Mouse (Mus musculus) ES-E14 (cell line): ENCODE data around the gene Dnah3. TPM values are rescaled to one million over a fixed set of nuclear protein-coding genes. Genes with fewer than 3 reads are reported as not detected.

Experiments
- DNase-seq: peaks from one replicate; pipeline ENCODE4 v3.0.0-alpha.2; 2013; ENCODE audit warnings: low read depth, low spot score
- H3K27ac ChIP-seq: 2 replicates; pipeline ENCODE4 v1.5.1; 2012; ENCODE audit warnings: low read depth, mild to moderate bottlenecking, low read length, moderate library complexity, mixed read lengths; ENCODE audit not compliant: poor library complexity, insufficient read depth, severe bottlenecking
- H3K36me3 ChIP-seq: 2 replicates; pipeline ENCODE4 v1.6.1; 2012; ENCODE audit warnings: mild to moderate bottlenecking, low read length, moderate library complexity, mixed read lengths; ENCODE audit not compliant: control insufficient read depth, poor library complexity, insufficient read depth, severe bottlenecking
- H3K4me1 ChIP-seq, 2 experiments: fragments of 150-350 bp in 1 of 2; sonication (generic) in 1 of 2; 2 replicates each; pipeline ENCODE4 v1.6.1; 2012; ENCODE audit warnings: low read length in 2 of 2, mild to moderate bottlenecking in 1 of 2, mixed read lengths in 1 of 2; ENCODE audit not compliant: control insufficient read depth in 2 of 2, insufficient read depth in 2 of 2, poor library complexity in 1 of 2
- H3K4me3 ChIP-seq, 2 experiments: fragments of 150-350 bp in 1 of 2; sonication (generic) in 1 of 2; 2 replicates each; pipeline ENCODE4 v1.5.1; 2012; ENCODE audit warnings: low read length in 2 of 2, low read depth in 1 of 2, mild to moderate bottlenecking in 1 of 2, mixed read lengths in 1 of 2; ENCODE audit not compliant: insufficient read depth in 1 of 2, poor library complexity in 1 of 2, severe bottlenecking in 1 of 2
- H3K9ac ChIP-seq: 2 replicates; pipeline ENCODE4 v1.6.1; 2012; ENCODE audit warnings: low read depth, mild to moderate bottlenecking, low read length, mixed read lengths; ENCODE audit not compliant: poor library complexity, insufficient read depth, severe bottlenecking
- H3K9me3 ChIP-seq: fragments of 150-350 bp; sonication (generic); 2 replicates; pipeline ENCODE4 v1.6.1; 2012; ENCODE audit warnings: low read depth, mild to moderate bottlenecking, low read length; ENCODE audit not compliant: control insufficient read depth, insufficient read depth
- CHD2 ChIP-seq: IDR thresholded peaks from 2 replicates; pipeline ENCODE4 v1.6.1; 2014; ENCODE audit warnings: mild to moderate bottlenecking, low read depth, low read length, inconsistent platforms
- HCFC1 ChIP-seq: IDR thresholded peaks from 2 replicates; pipeline ENCODE4 v1.6.1; 2012; ENCODE audit warnings: low read length, inconsistent platforms, borderline replicate concordance; ENCODE audit not compliant: insufficient read depth
- MAFK ChIP-seq: IDR thresholded peaks from 2 replicates; pipeline ENCODE4 v1.6.1; 2014; ENCODE audit warnings: mild to moderate bottlenecking, low read depth, low read length, inconsistent platforms; ENCODE audit not compliant: insufficient read depth
- ZC3H11A ChIP-seq: IDR thresholded peaks from 2 replicates; pipeline ENCODE4 v1.6.1; 2012; ENCODE audit warnings: low read depth, mild to moderate bottlenecking, inconsistent platforms, low read length, borderline replicate concordance
- ZNF384 ChIP-seq: IDR thresholded peaks from 2 replicates; pipeline ENCODE4 v1.6.1; 2012; ENCODE audit warnings: low read depth, low read length, inconsistent platforms
- in situ Hi-C, 2 experiments: fragments of 600-800 bp; cut with MboI; formaldehyde crosslinking; loops; one replicate each; pipeline ENCODE4 v1.15.1; 2025; ENCODE audit warnings: low sequenced_read_pairs in 2 of 2, inconsistent platforms in 1 of 2; ENCODE audit not compliant: unreplicated experiment in 2 of 2
- total RNA-seq: library from RNA; depleted of rRNA; stranded (reverse); fragments of 300-350 nt; gene quantifications from 2 replicates; pipeline ENCODE4 v1.2.3, GENCODE M21; 2012

Gene Dnah3
- total RNA-seq, 1 experiment = not detected

DNA sequence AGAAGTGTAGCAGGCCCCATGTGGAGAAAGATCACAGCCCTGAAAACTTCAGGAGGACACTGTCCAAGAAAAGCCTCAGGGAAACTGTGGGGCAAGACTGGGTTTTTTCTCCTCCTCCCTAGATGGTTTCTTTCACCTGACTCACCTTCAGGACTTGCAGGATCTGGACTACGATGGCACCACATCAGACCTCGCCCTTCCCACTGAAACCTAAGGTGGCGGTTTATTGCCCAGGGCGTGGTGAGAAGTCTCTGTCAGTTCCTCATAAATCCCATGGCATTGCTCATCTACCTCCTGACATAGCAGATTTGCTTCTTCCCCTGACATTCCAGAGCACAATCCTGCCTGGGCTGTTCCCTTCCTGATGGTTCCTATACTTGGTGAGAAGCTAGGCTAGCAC, 135.6 kb downstream of the Dnah3 start:
- no peak overlapping the region for H3K27ac ChIP-seq
- no peak for TF ChIP-seq HCFC1
- no peak for TF ChIP-seq ZC3H11A
- no peak for TF ChIP-seq MAFK
- no peak for TF ChIP-seq CHD2
- no peak for TF ChIP-seq ZNF384
- in situ Hi-C loops = no loop called here
- H3K4me3 ChIP-seq = no peak overlapping the region
- no peak for DNase-seq
- no peaks in the 10 kb centered on the region for H3K9me3 ChIP-seq
- no peak overlapping the region for H3K9ac ChIP-seq
- H3K4me1 ChIP-seq = no peaks in the 10 kb centered on the region
- no peaks in the 10 kb centered on the region for H3K36me3 ChIP-seq

DNA sequence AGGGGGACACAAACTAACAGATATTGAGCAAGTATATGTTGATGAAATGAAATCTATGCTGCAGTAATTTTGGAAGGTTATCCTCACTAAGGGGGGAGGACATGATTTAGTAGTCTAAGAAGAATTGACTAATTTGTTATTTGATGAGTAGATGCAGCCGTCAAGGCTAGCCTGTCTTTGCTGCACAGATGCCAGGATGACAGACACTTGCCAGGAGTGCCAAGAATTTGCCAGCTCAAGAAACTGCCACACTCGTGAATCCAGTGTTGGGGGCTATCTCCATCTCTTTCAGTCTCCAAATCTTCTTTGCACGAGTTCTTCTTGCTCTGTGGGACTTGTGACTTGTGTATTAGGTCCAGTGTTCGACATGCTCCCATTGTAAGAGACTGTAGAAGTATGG, 136.0 kb downstream of the Dnah3 start:
- H3K9ac ChIP-seq = no peak overlapping the region
- no peak for DNase-seq
- no peak overlapping the region for H3K4me3 ChIP-seq
- TF ChIP-seq MAFK (no peak), ZC3H11A (no peak), ZNF384 (no peak), CHD2 (no peak), HCFC1 (no peak)
- no peak overlapping the region for H3K27ac ChIP-seq
- no peaks in the 10 kb centered on the region for H3K4me1 ChIP-seq
- no peaks in the 10 kb centered on the region for H3K9me3 ChIP-seq
- in situ Hi-C loops = no loop called here
- no peaks in the 10 kb centered on the region for H3K36me3 ChIP-seq

DNA sequence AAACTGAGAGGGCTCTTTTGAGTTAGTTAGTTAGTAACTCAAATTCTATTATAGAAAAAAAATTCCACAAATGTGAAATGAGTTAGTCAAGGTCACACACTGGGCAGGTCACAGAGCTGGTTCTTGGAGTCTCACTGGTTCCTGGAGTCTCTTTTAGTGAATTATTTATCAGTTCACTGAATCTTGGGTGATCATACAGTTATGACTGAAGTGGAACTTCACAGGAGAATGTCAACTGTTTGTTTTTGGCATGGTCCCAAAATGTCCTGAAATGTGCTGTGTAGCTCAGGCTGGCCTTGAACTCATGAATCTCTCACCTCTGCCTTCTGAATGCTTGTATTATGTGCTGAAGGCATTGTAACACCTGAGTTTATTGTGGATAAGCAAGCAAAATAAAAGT, 137.7 kb downstream of the Dnah3 start:
- Histone ChIP-seq H3K4me3 (no peak overlapping the region), H3K36me3 (no peaks in the 10 kb centered on the region), H3K9ac (no peak overlapping the region), H3K27ac (no peak overlapping the region), H3K9me3 (no peaks in the 10 kb centered on the region), H3K4me1 (no peaks in the 10 kb centered on the region)
- no peak for DNase-seq
- in situ Hi-C loops = no loop called here
- TF ChIP-seq ZC3H11A (no peak), ZNF384 (no peak), MAFK (no peak)

DNA sequence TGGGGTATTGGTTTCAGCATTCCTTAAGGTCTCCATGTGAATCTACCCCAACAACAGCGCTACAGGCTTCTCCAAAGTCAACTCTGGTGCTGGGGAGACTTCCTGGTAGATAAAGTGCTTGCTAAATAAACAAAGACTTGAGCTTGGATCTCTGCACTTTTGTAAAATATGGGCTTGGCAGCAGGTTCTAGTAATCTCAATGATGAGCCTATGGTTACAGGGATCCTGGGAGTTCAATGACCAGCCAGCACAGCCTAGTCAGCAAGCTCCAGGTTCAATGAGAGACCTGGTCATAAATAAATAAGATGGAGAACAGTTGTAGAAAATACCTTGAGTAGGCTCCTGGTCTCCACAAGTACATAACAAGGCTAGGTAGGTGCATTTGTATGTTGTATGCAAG, 141.0 kb downstream of the Dnah3 start:
- in situ Hi-C loops = no loop called here
- Histone ChIP-seq H3K4me1 (no peaks in the 10 kb centered on the region), H3K9me3 (no peaks in the 10 kb centered on the region), H3K9ac (no peak overlapping the region), H3K27ac (no peak overlapping the region), H3K36me3 (no peaks in the 10 kb centered on the region), H3K4me3 (no peak overlapping the region)
- TF ChIP-seq ZC3H11A (no peak), HCFC1 (no peak), CHD2 (no peak), MAFK (no peak), ZNF384 (no peak)
- no peak for DNase-seq

DNA sequence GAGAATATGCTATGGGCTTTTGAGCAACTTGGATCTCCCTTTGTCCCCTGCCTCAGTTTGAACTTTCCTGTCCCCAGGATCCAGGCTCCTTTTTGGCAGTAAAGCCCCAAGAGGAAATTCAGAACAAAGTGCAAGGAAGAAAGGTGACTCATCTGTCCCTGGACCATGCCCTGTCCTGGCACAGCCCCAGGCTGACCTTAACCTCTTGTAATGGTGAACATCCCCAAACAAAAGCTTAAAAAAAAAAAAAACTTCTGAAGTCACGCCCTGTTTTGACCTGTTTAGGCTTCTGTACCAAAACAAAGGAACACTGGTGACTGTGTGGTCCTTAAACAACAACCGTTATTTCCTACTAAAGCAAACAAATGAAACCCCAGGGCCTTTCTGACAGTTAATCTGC, 153.5 kb downstream of the Dnah3 start:
- Histone ChIP-seq H3K27ac (no peak overlapping the region), H3K9ac (no peak overlapping the region), H3K4me1 (peaks cover 2 to 3% of the 10 kb centered on the region in 2 experiments; a peak in 2 of 4 replicates), H3K4me3 (no peak overlapping the region), H3K36me3 (no peaks in the 10 kb centered on the region), H3K9me3 (no peaks in the 10 kb centered on the region)
- TF ChIP-seq CHD2 = no peak
- peak; percentile 94 for TF ChIP-seq ZNF384
- in situ Hi-C loops = no loop called here
- peak; percentile 16 for DNase-seq
